Mouse (Mus musculus): ENCODE results near the gene Elmo1. TPM values are rescaled to one million over a fixed set of nuclear protein-coding genes. Genes with fewer than 3 reads are reported as not detected.

Gene Elmo1
- total RNA-seq, 2 experiments from 2014 or later, result 62.1 to 131 TPM

DNA sequence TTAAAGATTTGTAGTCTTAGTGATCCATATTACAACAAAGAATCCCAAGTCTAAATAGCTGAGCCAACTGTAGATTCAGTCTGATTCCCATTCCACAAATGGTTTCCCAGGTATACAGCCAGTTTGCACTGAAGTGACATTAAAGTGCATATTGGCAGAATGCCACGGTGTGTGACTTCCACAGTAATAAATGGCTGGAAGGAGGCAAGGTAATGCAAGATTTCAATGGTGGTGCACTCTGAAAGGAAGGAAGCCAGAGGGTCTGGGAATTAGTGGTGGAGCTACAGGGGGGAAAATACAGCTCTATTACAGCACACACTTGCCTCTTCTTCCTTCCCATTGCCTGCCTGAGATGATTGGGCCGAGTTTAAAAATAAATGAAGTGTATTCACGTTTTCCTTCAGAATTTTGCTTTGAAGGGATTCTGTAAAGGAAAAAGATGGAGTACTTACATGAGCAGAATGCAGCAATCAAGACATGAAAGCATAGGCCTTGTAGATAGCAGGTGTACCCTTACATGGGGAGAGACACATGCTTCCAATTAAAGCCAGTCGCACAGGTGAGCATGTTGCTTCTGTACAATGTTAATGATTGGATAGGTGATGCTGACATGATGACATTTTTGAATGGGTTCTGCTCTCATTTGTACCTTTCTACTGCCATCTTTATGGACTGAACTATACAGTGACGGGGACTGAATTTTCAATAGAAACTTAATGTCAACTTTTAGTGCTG is 400.6 kb downstream of the Elmo1 start:
- no peak for ATAC-seq (replicated peaks; ENCODE audit: poor library complexity, severe bottlenecking)

GRCm38 (mm10) chr13:20491666-20492065 is 401.3 kb downstream of the Elmo1 start:
- ATAC-seq (replicated peaks; ENCODE audit: poor library complexity, severe bottlenecking), result no peak

GRCm38 (mm10) chr13:20494047-20494739 is 403.8 kb downstream of the Elmo1 start:
- peak; percentile 86 for ATAC-seq (replicated peaks; ENCODE audit: poor library complexity, severe bottlenecking)

GRCm38 (mm10) chr13:20501923-20502322 is 411.5 kb downstream of the Elmo1 start:
- ATAC-seq (replicated peaks; ENCODE audit: poor library complexity, severe bottlenecking), result no peak

DNA sequence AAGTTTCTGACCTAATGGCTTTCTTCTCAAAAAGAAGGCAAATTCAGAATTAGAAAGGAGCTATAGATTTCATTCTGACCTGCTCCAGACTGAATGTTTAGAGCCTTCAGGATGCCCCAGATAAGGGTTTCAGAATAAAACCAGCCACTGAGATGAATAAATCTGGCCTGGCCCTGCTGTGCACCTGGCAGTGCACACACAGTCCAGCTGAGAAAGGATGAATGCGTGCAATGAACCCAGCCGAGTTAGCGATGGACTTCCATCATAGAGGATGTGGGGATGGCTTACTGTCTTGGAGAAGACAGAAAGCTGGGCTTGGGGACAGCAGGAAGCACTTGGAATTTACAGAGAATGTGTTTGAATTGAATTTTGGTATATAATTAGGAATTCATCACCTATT is 413.0 kb downstream of the Elmo1 start:
- ATAC-seq (replicated peaks; ENCODE audit: poor library complexity, severe bottlenecking), result no peak

- ATAC-seq (replicated peaks; ENCODE audit: poor library complexity, severe bottlenecking), result no peak
Observed at GRCm38 (mm10) chr13:20507381-20508129, 417.2 kb downstream of the Elmo1 start.

DNA sequence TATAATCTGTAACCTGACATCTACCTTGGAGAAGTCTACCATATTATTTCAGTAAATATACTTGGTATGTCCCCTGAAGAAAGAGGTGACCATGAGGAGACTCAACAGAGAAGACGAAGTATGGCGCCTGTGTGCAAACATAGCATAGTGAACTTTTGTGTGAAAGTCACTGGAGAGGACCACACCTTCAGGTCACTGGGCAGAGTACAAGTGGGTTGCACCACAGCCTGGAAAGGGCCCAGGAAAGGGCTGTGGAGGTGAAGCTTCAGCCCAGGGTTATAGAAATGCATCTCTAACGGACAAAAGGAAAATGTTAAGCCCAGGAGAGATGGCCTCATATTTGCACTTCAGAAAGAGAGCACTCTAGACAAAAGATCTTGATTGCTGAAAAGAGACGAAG is 420.6 kb downstream of the Elmo1 start:
- no peak for ATAC-seq (replicated peaks; ENCODE audit: poor library complexity, severe bottlenecking)

DNA sequence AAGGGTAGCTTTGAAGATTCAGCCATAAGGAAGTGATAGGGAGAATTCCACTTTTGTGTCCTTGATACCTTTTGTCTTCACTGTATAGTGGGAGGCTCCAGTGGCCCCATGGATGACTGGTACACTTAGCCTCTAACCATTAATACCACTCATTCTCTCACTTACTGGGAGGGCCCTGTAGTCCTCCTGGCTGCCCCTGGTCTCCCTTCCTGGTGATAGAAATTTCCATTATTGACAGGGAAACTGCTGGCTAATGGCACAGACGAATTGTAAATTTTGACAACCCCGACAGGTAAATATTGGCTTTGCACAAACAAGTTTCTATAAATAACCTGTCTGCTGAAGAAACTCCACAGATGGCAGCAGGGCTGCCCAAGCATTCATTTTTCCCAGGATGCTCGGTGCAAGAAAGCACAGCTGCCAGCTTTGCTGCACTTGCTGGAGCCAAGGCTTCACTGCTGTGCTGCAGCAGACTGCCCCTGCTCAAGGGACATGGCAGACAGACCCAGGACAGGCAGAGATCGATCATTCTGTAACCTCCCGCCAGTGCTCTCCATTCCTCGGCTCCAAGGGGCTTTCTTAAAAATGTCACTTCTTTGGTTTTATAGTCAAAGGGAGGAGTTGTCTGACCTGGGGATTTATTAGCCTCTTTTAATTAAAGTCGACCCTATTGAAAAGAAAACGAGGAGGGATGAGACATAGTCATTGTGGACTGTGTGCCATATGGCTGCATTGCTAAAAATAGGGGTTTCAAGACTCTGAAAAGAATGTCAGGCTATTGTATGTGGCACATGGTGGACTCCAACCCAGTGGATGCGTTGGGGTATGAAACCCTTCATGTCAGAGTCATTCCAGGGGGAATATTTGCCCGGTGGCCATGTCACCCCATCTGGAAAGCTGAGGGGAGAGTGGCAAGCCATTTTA is 422.2 kb downstream of the Elmo1 start:
- ATAC-seq (replicated peaks; ENCODE audit: poor library complexity, severe bottlenecking), result no peak

GRCm38 (mm10) chr13:20514721-20515120 is 424.3 kb downstream of the Elmo1 start:
- ATAC-seq (replicated peaks; ENCODE audit: poor library complexity, severe bottlenecking), result no peak

DNA sequence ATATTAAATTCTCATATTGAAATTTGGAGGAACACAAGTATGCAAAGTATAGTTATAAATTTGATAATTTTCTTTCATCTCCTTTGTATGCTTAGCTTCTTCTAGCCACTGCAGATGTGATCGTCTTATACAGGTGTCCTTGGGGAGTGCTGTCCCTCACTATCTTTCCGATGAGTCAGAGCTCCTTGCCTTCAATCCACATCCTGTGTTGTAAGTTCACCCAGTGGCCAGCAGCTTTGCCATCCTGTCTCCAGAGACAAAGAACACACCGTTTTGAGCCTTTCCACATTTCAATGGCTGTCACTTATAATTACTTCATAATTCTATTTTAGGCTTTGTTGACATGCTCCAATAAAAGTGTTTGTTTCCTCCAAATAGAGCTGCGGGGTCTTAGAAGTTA is 425.7 kb downstream of the Elmo1 start:
- ATAC-seq (replicated peaks; ENCODE audit: poor library complexity, severe bottlenecking), result no peak

- ATAC-seq (replicated peaks; ENCODE audit: poor library complexity, severe bottlenecking), result no peak
Observed at GRCm38 (mm10) chr13:20517702-20518101, 427.3 kb downstream of the Elmo1 start.

- no peak for ATAC-seq (replicated peaks; ENCODE audit: poor library complexity, severe bottlenecking)
Observed at GRCm38 (mm10) chr13:20521492-20521891, 431.1 kb downstream of the Elmo1 start.

- no peak for ATAC-seq (replicated peaks; ENCODE audit: poor library complexity, severe bottlenecking)
Observed at GRCm38 (mm10) chr13:20523671-20524070, 433.3 kb downstream of the Elmo1 start.

GRCm38 (mm10) chr13:20525844-20526243 is 435.4 kb downstream of the Elmo1 start:
- ATAC-seq (replicated peaks; ENCODE audit: poor library complexity, severe bottlenecking), result no peak

GRCm38 (mm10) chr13:20537053-20537452 is 446.7 kb downstream of the Elmo1 start:
- no peak for ATAC-seq (replicated peaks; ENCODE audit: poor library complexity, severe bottlenecking)

DNA sequence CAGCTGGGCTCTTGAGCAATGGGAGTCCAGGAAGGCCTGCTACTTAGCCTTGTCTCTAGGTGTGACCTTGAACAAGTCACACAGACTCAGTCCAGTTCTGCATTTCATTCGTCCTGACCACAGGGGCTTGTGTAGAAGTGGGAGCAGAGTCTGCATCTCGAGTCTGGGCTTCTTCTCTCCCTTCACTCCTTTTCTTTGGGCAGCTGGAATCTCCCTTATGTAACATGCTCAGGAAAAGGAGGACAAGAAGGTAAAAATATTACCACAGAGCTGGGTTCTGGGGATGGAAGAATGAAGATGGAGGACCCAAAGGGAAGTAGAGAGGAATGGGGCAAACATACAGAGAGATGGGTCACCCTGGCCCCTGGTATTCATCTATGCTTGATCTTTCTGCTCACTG is 447.1 kb downstream of the Elmo1 start:
- no peak for ATAC-seq (replicated peaks; ENCODE audit: poor library complexity, severe bottlenecking)

GRCm38 (mm10) chr13:20538216-20539070 is 448.0 kb downstream of the Elmo1 start:
- ATAC-seq (replicated peaks; ENCODE audit: poor library complexity, severe bottlenecking), result no peak

GRCm38 (mm10) chr13:20539631-20540030 is 449.2 kb downstream of the Elmo1 start:
- ATAC-seq (replicated peaks; ENCODE audit: poor library complexity, severe bottlenecking), result no peak

DNA sequence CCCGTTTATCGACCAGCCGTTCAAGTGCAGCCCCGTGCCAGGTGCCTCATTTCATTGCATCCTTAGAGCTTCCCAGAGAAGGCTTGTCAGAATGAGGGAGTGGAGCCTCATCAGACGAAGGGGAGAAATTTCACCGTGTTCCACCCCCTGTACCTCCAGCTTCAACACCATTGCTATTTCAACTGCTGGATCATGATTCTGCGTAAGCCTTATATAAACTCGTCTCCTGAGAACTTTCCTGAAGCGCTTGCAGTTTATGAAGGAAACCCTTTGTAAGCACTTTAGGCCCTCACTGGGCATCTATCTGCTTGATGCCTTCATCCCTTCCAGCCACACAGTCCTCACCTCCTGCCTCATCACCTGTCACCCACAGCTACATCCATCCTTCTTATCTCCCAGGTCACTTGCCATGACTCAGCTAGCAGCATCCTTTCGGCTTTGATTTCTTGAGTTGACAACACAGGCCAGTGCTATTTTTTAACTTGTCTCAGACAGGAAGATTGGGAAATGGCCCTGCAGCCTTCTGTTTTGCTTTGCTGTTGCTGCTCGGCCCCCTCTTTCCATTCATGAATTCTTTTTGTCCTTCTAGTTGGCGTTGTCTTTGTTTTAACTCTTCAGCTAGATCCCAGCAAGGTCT is 456.3 kb downstream of the Elmo1 start:
- ATAC-seq (replicated peaks; ENCODE audit: poor library complexity, severe bottlenecking), result no peak

Data from granulocyte monocyte progenitor cell, adult 5-6 weeks (primary cell).